Mouse (Mus musculus) midbrain, embryonic 10.5 days (tissue): ENCODE results near the gene Calb2. TPM values are rescaled to one million over a fixed set of nuclear protein-coding genes. Genes with fewer than 3 reads are reported as not detected.

Experiments used
- DNase-seq: peaks from one replicate; pipeline ENCODE4 v3.0.0-alpha.2; 2017; ENCODE audit warnings: low spot score
- H3K27ac ChIP-seq: fragments of 300-500 bp; sonication (generic); replicated peaks from 2 replicates; pipeline ENCODE4 v1.5.1; 2016; ENCODE audit warnings: mild to moderate bottlenecking
- H3K27me3 ChIP-seq: fragments of 300-500 bp; sonication (generic); 2 replicates; pipeline ENCODE4 v1.6.1; 2016; ENCODE audit warnings: low read depth, mild to moderate bottlenecking; ENCODE audit not compliant: poor library complexity, severe bottlenecking
- H3K36me3 ChIP-seq: fragments of 300-500 bp; sonication (generic); 2 replicates; pipeline ENCODE4 v1.6.1; 2016; ENCODE audit warnings: mild to moderate bottlenecking, moderate library complexity
- H3K4me1 ChIP-seq: fragments of 300-500 bp; sonication (generic); 2 replicates; pipeline ENCODE4 v1.6.1; 2016
- H3K4me3 ChIP-seq: fragments of 300-500 bp; sonication (generic); 2 replicates; pipeline ENCODE4 v1.5.1; 2016; ENCODE audit warnings: mild to moderate bottlenecking, moderate library complexity
- H3K9me3 ChIP-seq: fragments of 300-500 bp; sonication (generic); replicated peaks from 2 replicates; pipeline ENCODE4 v1.6.1; 2016; ENCODE audit warnings: mild to moderate bottlenecking
- WGBS: fragments of 180-500 bp; shearing (Covaris S2); methylation state at CpG from one replicate; pipeline ENCODE4 v1.1.7; 2016; 5-methylcytosine and 5-hydroxymethylcytosine counted together
- polyA plus RNA-seq: library from polyadenylated mRNA; unstranded; fragments of >200 nt; fragmentation: Nextera tagmentation; extraction: Ambion mirVana; gene quantifications from 2 replicates; pipeline ENCODE4 v1.2.1, GENCODE M21; 2016

Calb2 gene
- polyA plus RNA-seq: 1.8 and 2.4 TPM in 2 replicates

GRCm38 (mm10) chr8:110168046-110168445 is at the start of gene Calb2:
Gene Calb2, minus strand, starts transcription at chr8:110168210.
- peaks cover 41% of the 10 kb centered on the region for H3K27me3 ChIP-seq
- peak within 1 kb of the TSS; percentile 49 for H3K4me3 ChIP-seq
- no peaks in the 10 kb centered on the region for H3K9me3 ChIP-seq
- DNase-seq: peak; percentile 80
- under 1% methylated on average over 33 of the region's 33 CpGs for WGBS
- H3K27ac ChIP-seq: no peak within 1 kb of the TSS
- peaks cover 13% of the 10 kb centered on the region for H3K4me1 ChIP-seq
- no peaks in the 10 kb centered on the region for H3K36me3 ChIP-seq

- H3K9me3 ChIP-seq: no peaks in the 10 kb centered on the region
- peak overlapping the region; percentile 71 for H3K4me3 ChIP-seq
- H3K4me1 ChIP-seq: peaks cover 22% of the 10 kb centered on the region
- H3K27me3 ChIP-seq: no peaks in the 10 kb centered on the region
- under 1% methylated on average over 43 of the region's 43 CpGs for WGBS
- peak overlapping the region; percentile 83 for H3K27ac ChIP-seq
- H3K36me3 ChIP-seq: peaks cover 27% of the 10 kb centered on the region
- peak; percentile 100 for DNase-seq
These were observed 49.7 kb upstream of the Calb2 start for GRCm38 (mm10) chr8:110217681-110218131.

GRCm38 (mm10) chr8:110217198-110217597 is 49.2 kb upstream of the Calb2 start:
- peaks cover 22% of the 10 kb centered on the region for H3K36me3 ChIP-seq
- peak; percentile 13 for DNase-seq
- peak overlapping the region; percentile 83 for H3K27ac ChIP-seq
- WGBS: 31% methylated on average over 5 of the region's 5 CpGs
- H3K4me3 ChIP-seq: peak overlapping the region; percentile 71
- H3K9me3 ChIP-seq: no peaks in the 10 kb centered on the region
- no peaks in the 10 kb centered on the region for H3K27me3 ChIP-seq
- H3K4me1 ChIP-seq: peaks cover 22% of the 10 kb centered on the region

GRCm38 (mm10) chr8:110216253-110216652 is 48.2 kb upstream of the Calb2 start:
- 83% methylated on average over 5 of the region's 5 CpGs for WGBS
- no peak for DNase-seq
- Histone ChIP-seq H3K36me3 (peaks cover 12% of the 10 kb centered on the region), H3K4me1 (peaks cover 22% of the 10 kb centered on the region), H3K9me3 (no peaks in the 10 kb centered on the region), H3K27me3 (no peaks in the 10 kb centered on the region), H3K4me3 (no peak overlapping the region), H3K27ac (no peak overlapping the region)

- Histone ChIP-seq H3K4me3 (no peak within 1 kb of the TSS), H3K36me3 (peaks cover 3% of the 10 kb centered on the region; the same call in 1 of the 2 replicates), H3K9me3 (no peaks in the 10 kb centered on the region), H3K27me3 (no peaks in the 10 kb centered on the region), H3K27ac (no peak within 1 kb of the TSS), H3K4me1 (peaks cover 22% of the 10 kb centered on the region)
- no peak for DNase-seq
- 80% methylated on average over 7 of the region's 7 CpGs for WGBS
These were observed 47.4 kb upstream of the Calb2 start, which contains the start of gene Cmtr2 for GRCm38 (mm10) chr8:110215365-110215764. Gene Cmtr2, plus strand, starts transcription at chr8:110215665.

- Histone ChIP-seq H3K27ac (no peak overlapping the region), H3K9me3 (no peaks in the 10 kb centered on the region), H3K4me1 (no peaks in the 10 kb centered on the region), H3K27me3 (no peaks in the 10 kb centered on the region), H3K4me3 (no peak overlapping the region), H3K36me3 (no peaks in the 10 kb centered on the region)
- DNase-seq: peak; percentile 64
- WGBS: 36% methylated on average over 11 of the region's 11 CpGs
These were observed 33.8 kb upstream of the Calb2 start for GRCm38 (mm10) chr8:110201806-110202205.

- WGBS: 3% methylated on average over 5 of the region's 5 CpGs
- H3K4me3 ChIP-seq: no peak overlapping the region
- no peaks in the 10 kb centered on the region for H3K27me3 ChIP-seq
- DNase-seq: peak; percentile 58
- H3K9me3 ChIP-seq: no peaks in the 10 kb centered on the region
- H3K27ac ChIP-seq: no peak overlapping the region
- H3K4me1 ChIP-seq: 0 out of 2 replicates have a peak, but pooled peaks cover 2% of the 10 kb centered on the region
- no peaks in the 10 kb centered on the region for H3K36me3 ChIP-seq
These were observed 28.7 kb upstream of the Calb2 start for GRCm38 (mm10) chr8:110196678-110197077.

- DNase-seq: no peak
- H3K9me3 ChIP-seq: no peaks in the 10 kb centered on the region
- WGBS: 27% methylated on average over 8 of the region's 8 CpGs
These were observed 21.1 kb upstream of the Calb2 start for GRCm38 (mm10) chr8:110188961-110189750.

GRCm38 (mm10) chr8:110185538-110185937 is 17.5 kb upstream of the Calb2 start:
- Histone ChIP-seq H3K4me3 (no peak overlapping the region), H3K27me3 (no peaks in the 10 kb centered on the region), H3K9me3 (no peaks in the 10 kb centered on the region), H3K36me3 (no peaks in the 10 kb centered on the region), H3K4me1 (peaks cover 35% of the 10 kb centered on the region), H3K27ac (no peak overlapping the region)
- no peak for DNase-seq
- WGBS: 92% methylated on average over 4 of the region's 4 CpGs

More at GRCm38 (mm10) chr8:110188961-110189750, 21.1 kb upstream of the Calb2 start:
- no peaks in the 10 kb centered on the region for H3K27me3 ChIP-seq
- 0 out of 2 replicates have a peak overlapping the region, but pooled peaks have one; percentile 13 for H3K27ac ChIP-seq
- peaks cover 16% of the 10 kb centered on the region for H3K4me1 ChIP-seq
- no peak overlapping the region for H3K4me3 ChIP-seq
- H3K36me3 ChIP-seq: no peaks in the 10 kb centered on the region

GRCm38 (mm10) chr8:110183748-110184147 is 15.7 kb upstream of the Calb2 start:
- Histone ChIP-seq H3K27ac (no peak overlapping the region), H3K27me3 (no peaks in the 10 kb centered on the region), H3K9me3 (no peaks in the 10 kb centered on the region), H3K4me1 (peaks cover 26% of the 10 kb centered on the region), H3K36me3 (no peaks in the 10 kb centered on the region), H3K4me3 (no peak overlapping the region)
- DNase-seq: no peak
- WGBS: 23% methylated on average over 11 of the region's 11 CpGs

GRCm38 (mm10) chr8:110182735-110183367 is 14.8 kb upstream of the Calb2 start:
- H3K4me3 ChIP-seq: no peak overlapping the region
- DNase-seq: no peak
- H3K27ac ChIP-seq: no peak overlapping the region
- H3K27me3 ChIP-seq: no peaks in the 10 kb centered on the region
- H3K36me3 ChIP-seq: no peaks in the 10 kb centered on the region
- 85% methylated on average over 11 of the region's 11 CpGs for WGBS
- H3K9me3 ChIP-seq: no peaks in the 10 kb centered on the region
- peaks cover 27% of the 10 kb centered on the region for H3K4me1 ChIP-seq

GRCm38 (mm10) chr8:110177359-110178155 is 9.5 kb upstream of the Calb2 start:
- H3K36me3 ChIP-seq: no peaks in the 10 kb centered on the region
- no peak overlapping the region for H3K4me3 ChIP-seq
- WGBS: 38% methylated on average over 22 of the region's 22 CpGs
- H3K27ac ChIP-seq: no peak overlapping the region; the same call in 1 of the 2 replicates
- peaks cover 16% of the 10 kb centered on the region for H3K4me1 ChIP-seq
- no peaks in the 10 kb centered on the region for H3K9me3 ChIP-seq
- DNase-seq: no peak
- H3K27me3 ChIP-seq: no peaks in the 10 kb centered on the region
